Comparison of ENCODE assay signal across 24 mouse cellular contexts in genomic region chr7:49999321-49999720, GRCm38 (mm10).
"Had no signal": no experiment of that assay in that cellular context is flagged by ENCODE, and none has a peak within 500 bp of the region (broad histone marks: within the 10 kb centered on the region; RNA-seq: fewer than 3 reads in every experiment).

No protein-coding gene starts in this region.

- H3K4me2 ChIP-seq: limb, embryonic 13.5 days; liver, embryonic 12.5 days; liver, embryonic 15.5 days; lung, embryonic 15.5 days; neural tube, embryonic 12.5 days; neural tube, embryonic 15.5 days had no signal

- H3K4me1 ChIP-seq: limb, embryonic 10.5 days; liver, embryonic 12.5 days; liver, embryonic 15.5 days; lung, embryonic 15.5 days; megakaryocyte, embryonic 14.5 days; midbrain, embryonic 10.5 days; neural tube, embryonic 12.5 days; neural tube, embryonic 15.5 days had no signal

- H3K4me3 ChIP-seq: layer of hippocampus, adult 2 months; limb, embryonic 10.5 days; limb, embryonic 13.5 days; liver, embryonic 12.5 days; liver, embryonic 15.5 days; lung, embryonic 15.5 days; megakaryocyte, embryonic 14.5 days; midbrain, embryonic 10.5 days; neural tube, embryonic 12.5 days; neural tube, embryonic 15.5 days had no signal

- DNase-seq: kidney, postnatal 25 days; layer of hippocampus, adult 9-11 months; liver; lung, adult 18-20 months; lung, postnatal 10 days; lung, postnatal 36 days; midbrain, embryonic 14.5 days; right cerebral cortex, adult 18-20 months; right cerebral cortex, postnatal 14 days; right cerebral cortex, postnatal 4 days; thymus, adult 2 months; thymus, postnatal 14 days had no signal

- ATAC-seq: liver, embryonic 12.5 days had no signal

- H3K9ac ChIP-seq: limb, embryonic 13.5 days; liver, embryonic 12.5 days; liver, embryonic 15.5 days; lung, embryonic 15.5 days; neural tube, embryonic 12.5 days; neural tube, embryonic 15.5 days had no signal

- H3K9me3 ChIP-seq: limb, embryonic 10.5 days; limb, embryonic 13.5 days; liver, embryonic 12.5 days; liver, embryonic 15.5 days; lung, embryonic 15.5 days; megakaryocyte, embryonic 14.5 days; midbrain, embryonic 10.5 days; neural tube, embryonic 12.5 days; neural tube, embryonic 15.5 days had no signal

- H3K36me3 ChIP-seq: limb, embryonic 10.5 days; limb, embryonic 13.5 days; liver, embryonic 12.5 days; liver, embryonic 15.5 days; lung, embryonic 15.5 days; midbrain, embryonic 10.5 days; neural tube, embryonic 12.5 days; neural tube, embryonic 15.5 days had no signal

- H3K27me3 ChIP-seq: limb, embryonic 13.5 days; liver, embryonic 12.5 days; liver, embryonic 15.5 days; lung, embryonic 15.5 days; megakaryocyte, embryonic 14.5 days; neural tube, embryonic 12.5 days; neural tube, embryonic 15.5 days had no signal

- H3K27ac ChIP-seq: kidney, postnatal 0 days; layer of hippocampus, adult 2 months; limb, embryonic 10.5 days; limb, embryonic 13.5 days; liver, embryonic 12.5 days; liver, embryonic 15.5 days; lung, embryonic 15.5 days; midbrain, embryonic 10.5 days; neural tube, embryonic 12.5 days; neural tube, embryonic 15.5 days; stomach, postnatal 0 days had no signal
